Mouse (Mus musculus) kidney, adult 18-20 months (tissue): Measurements from ENCODE around the gene Eef1e1.
"Not testable (repeated sequence)": the region's sequence is repeated elsewhere in the genome, so short reads cannot be mapped to it uniquely, and the experiment has no call there.

Experiments
- DNase-seq: peaks from one replicate; pipeline ENCODE4 v3.0.0; 2021

Eef1e1 gene

GRCm38 (mm10) chr13:38623296-38623695 lies 35.6 kb downstream of the Eef1e1 start:
- DNase-seq: no peak

- DNase-seq: not testable (repeated sequence)
Measured at GRCm38 (mm10) chr13:38618001-38618630, 40.7 kb downstream of the Eef1e1 start.

- no peak for DNase-seq
Measured at GRCm38 (mm10) chr13:38616887-38617286, 42.0 kb downstream of the Eef1e1 start.

- no peak for DNase-seq
Measured at GRCm38 (mm10) chr13:38615656-38616055, 43.2 kb downstream of the Eef1e1 start.

- no peak for DNase-seq
Measured at GRCm38 (mm10) chr13:38614298-38614697, 44.6 kb downstream of the Eef1e1 start.

GRCm38 (mm10) chr13:38613583-38613982 lies 45.3 kb downstream of the Eef1e1 start:
- DNase-seq: no peak

- DNase-seq: no peak
Measured at GRCm38 (mm10) chr13:38612608-38613007, 46.2 kb downstream of the Eef1e1 start.

- no peak for DNase-seq
Measured at GRCm38 (mm10) chr13:38612179-38612578, 46.7 kb downstream of the Eef1e1 start.

- peak; percentile 63 for DNase-seq
Measured at GRCm38 (mm10) chr13:38610336-38610735, 48.5 kb downstream of the Eef1e1 start.

- no peak for DNase-seq
Measured at GRCm38 (mm10) chr13:38607130-38607529, 51.7 kb downstream of the Eef1e1 start.

GRCm38 (mm10) chr13:38605353-38605752 lies 53.5 kb downstream of the Eef1e1 start:
- DNase-seq: no peak

GRCm38 (mm10) chr13:38602966-38603365 lies 55.9 kb downstream of the Eef1e1 start:
- no peak for DNase-seq

GRCm38 (mm10) chr13:38602243-38602832 lies 56.5 kb downstream of the Eef1e1 start:
- no peak for DNase-seq

GRCm38 (mm10) chr13:38600811-38601210 lies 58.0 kb downstream of the Eef1e1 start:
- no peak for DNase-seq

- no peak for DNase-seq
Measured at GRCm38 (mm10) chr13:38597076-38597475, 61.8 kb downstream of the Eef1e1 start.

GRCm38 (mm10) chr13:38596461-38596860 lies 62.4 kb downstream of the Eef1e1 start:
- DNase-seq: no peak
